Mouse (Mus musculus) small intestine, adult 2 months (tissue): ENCODE results near the gene Lats1.

Experiments used
- CTCF ChIP-seq: fragments of 200-500 bp; IDR thresholded peaks from 2 replicates; pipeline ENCODE4 v1.5.1; 2012; ENCODE audit warnings: low read depth, mild to moderate bottlenecking, control low read depth, inconsistent platforms, low read length, moderate library complexity, mixed read lengths; ENCODE audit not compliant: insufficient replicate concordance, insufficient read length; ENCODE audit errors: extremely low read depth
- POLR2A ChIP-seq: fragments of 200-500 bp; IDR thresholded peaks from 2 replicates; pipeline ENCODE4 v1.6.1; 2012; ENCODE audit warnings: low read depth, mild to moderate bottlenecking, control low read depth, inconsistent platforms, low read length, moderate library complexity

GRCm38 (mm10) chr10:7649059-7649458, 32.0 kb upstream of the Lats1 start:
- TF ChIP-seq CTCF: no peak
- no peak for TF ChIP-seq POLR2A
